Mouse (Mus musculus) heart, postnatal 0 days (tissue): ENCODE data around the gene Mymx. TPM values are rescaled to one million over a fixed set of nuclear protein-coding genes. Genes with fewer than 3 reads are reported as not detected.

Source experiments
- ATAC-seq: fragments of 200-750 bp; cut with Nextera tagmentation; 2 replicates; pipeline ENCODE4 v1.8.0; 2017; ENCODE audit warnings: low read depth, moderate number of reproducible peaks, moderate library complexity; ENCODE audit not compliant: insufficient read depth
- DNase-seq: peaks from one replicate; pipeline ENCODE4 v3.0.0-alpha.2; 2016; ENCODE audit warnings: low spot score
- H3K27ac ChIP-seq: fragments of 300-500 bp; sonication (generic); 2 replicates; pipeline ENCODE4 v1.5.1; 2014; ENCODE audit warnings: low read depth, mild to moderate bottlenecking
- H3K27me3 ChIP-seq: fragments of 300-500 bp; sonication (generic); 2 replicates; pipeline ENCODE4 v1.6.1; 2014; ENCODE audit warnings: low read length, mixed read lengths; ENCODE audit not compliant: control insufficient read depth, insufficient read depth
- H3K36me3 ChIP-seq: fragments of 300-500 bp; sonication (generic); replicated peaks from 2 replicates; pipeline ENCODE4 v1.6.1; 2014; ENCODE audit warnings: low read length, mixed read lengths; ENCODE audit not compliant: control insufficient read depth, insufficient read depth
- H3K4me1 ChIP-seq: fragments of 300-500 bp; sonication (generic); 2 replicates; pipeline ENCODE4 v1.6.1; 2014; ENCODE audit warnings: antibody characterized with exemption; ENCODE audit not compliant: control insufficient read depth, insufficient read depth
- H3K4me2 ChIP-seq: fragments of 300-500 bp; sonication (generic); 2 replicates; pipeline ENCODE4 v1.6.1; 2014; ENCODE audit warnings: low read depth, mild to moderate bottlenecking, low read length, moderate library complexity
- H3K4me3 ChIP-seq: fragments of 300-500 bp; sonication (generic); 2 replicates; pipeline ENCODE4 v1.5.1; 2014; ENCODE audit warnings: low read depth, low read length
- H3K9ac ChIP-seq: fragments of 300-500 bp; sonication (generic); replicated peaks from 2 replicates; pipeline ENCODE4 v1.6.1; 2014; ENCODE audit warnings: low read depth, low read length, mixed read lengths
- H3K9me3 ChIP-seq: fragments of 300-500 bp; sonication (generic); replicated peaks from 2 replicates; pipeline ENCODE4 v1.6.1; 2016; ENCODE audit warnings: low read length; ENCODE audit not compliant: control insufficient read depth
- CTCF ChIP-seq: IDR thresholded peaks from 2 replicates; pipeline ENCODE4 v1.5.1; 2016; ENCODE audit warnings: antibody characterized with exemption, control low read depth, low read depth
- EP300 ChIP-seq: IDR thresholded peaks from 2 replicates; pipeline ENCODE4 v1.6.1; 2016; ENCODE audit warnings: antibody characterized with exemption, low read depth
- WGBS: fragments of 180-500 bp; shearing (Covaris S2); extraction: QIAGEN DNeasy Blood & Tissue Kit; methylation state at CpG from one replicate; pipeline ENCODE4 v1.1.7; 2014; 5-methylcytosine and 5-hydroxymethylcytosine counted together
- polyA plus RNA-seq: library from polyadenylated mRNA; unstranded; fragments of >200 nt; fragmentation: Nextera tagmentation; extraction: Ambion mirVana; gene quantifications from 2 replicates; pipeline ENCODE4 v1.2.1, GENCODE M21; 2015
- total RNA-seq: library from RNA; depleted of rRNA; stranded (reverse); fragments of >200 nt; gene quantifications from 2 replicates; pipeline ENCODE4 v1.2.3, GENCODE M21; 2014; ENCODE audit warnings: low replicate concordance

Mymx gene
- total and polyA plus RNA-seq, 2 experiments from 2014 or later = not detected

DNA sequence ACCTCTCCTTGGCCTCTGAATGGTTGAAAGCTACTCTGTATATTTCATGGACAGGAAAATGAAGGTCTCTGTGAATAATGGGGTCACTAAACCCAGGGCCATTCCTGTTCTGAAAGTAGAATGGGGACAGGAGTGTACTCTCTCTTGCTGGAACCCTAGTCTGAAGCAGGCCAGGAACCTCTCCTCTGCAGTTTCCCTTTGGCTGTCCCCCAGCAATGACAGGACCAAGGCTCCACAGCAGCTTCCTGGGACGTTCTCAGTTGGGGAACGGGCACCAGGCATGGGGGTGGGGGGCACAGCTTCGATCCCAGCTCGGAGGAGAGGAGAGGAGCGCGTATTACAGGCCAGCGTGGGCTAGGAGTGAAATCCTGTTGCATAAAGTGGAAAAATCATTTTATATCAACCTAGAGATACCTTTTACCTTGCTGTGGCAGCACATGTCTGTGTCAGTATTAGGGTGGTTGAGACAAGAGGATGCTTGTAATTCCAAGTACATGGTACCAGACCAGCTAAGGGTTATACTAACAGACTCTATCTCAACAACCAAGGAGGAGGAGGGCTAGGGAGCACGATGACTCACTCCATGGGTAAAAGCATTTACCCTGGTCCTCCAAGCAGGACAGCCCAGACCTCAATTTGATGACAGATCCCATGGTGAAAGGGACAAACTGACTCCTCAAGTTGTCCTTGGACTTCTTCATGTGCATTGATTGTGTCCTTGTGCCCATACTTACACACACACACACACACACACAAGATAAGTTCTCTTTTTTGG is 26.6 kb downstream of the Mymx start:
- peak overlapping the region; percentile 97 for H3K27ac ChIP-seq
- H3K36me3 ChIP-seq = peaks cover 15% of the 10 kb centered on the region
- H3K4me2 ChIP-seq = no peak overlapping the region
- H3K9me3 ChIP-seq = no peaks in the 10 kb centered on the region
- peaks cover 21% of the 10 kb centered on the region; the same call in 1 of the 2 replicates for H3K4me1 ChIP-seq
- no peak for ATAC-seq
- H3K4me3 ChIP-seq = no peak overlapping the region
- DNase-seq = no peak
- H3K9ac ChIP-seq = no peak overlapping the region
- WGBS = 88% methylated on average over 8 of the region's 8 CpGs
- no peaks in the 10 kb centered on the region for H3K27me3 ChIP-seq
- TF ChIP-seq EP300 (no peak), CTCF (no peak)

GRCm38 (mm10) chr17:45574129-45574761 is 27.7 kb downstream of the Mymx start:
- 2% methylated on average over 17 of the region's 17 CpGs for WGBS
- Histone ChIP-seq H3K36me3 (peaks cover 26% of the 10 kb centered on the region), H3K27me3 (no peaks in the 10 kb centered on the region), H3K4me3 (peak overlapping the region; percentile 94), H3K9ac (peak overlapping the region; percentile 80), H3K9me3 (no peaks in the 10 kb centered on the region), H3K4me2 (peak overlapping the region; percentile 77), H3K4me1 (peaks cover 21% of the 10 kb centered on the region; the same call in 1 of the 2 replicates), H3K27ac (peak overlapping the region; percentile 97)
- peak; percentile 20 for ATAC-seq
- TF ChIP-seq EP300 (0 out of 2 replicates have a peak, but pooled peaks have one; percentile 13), CTCF (no peak)
- DNase-seq = no peak

DNA sequence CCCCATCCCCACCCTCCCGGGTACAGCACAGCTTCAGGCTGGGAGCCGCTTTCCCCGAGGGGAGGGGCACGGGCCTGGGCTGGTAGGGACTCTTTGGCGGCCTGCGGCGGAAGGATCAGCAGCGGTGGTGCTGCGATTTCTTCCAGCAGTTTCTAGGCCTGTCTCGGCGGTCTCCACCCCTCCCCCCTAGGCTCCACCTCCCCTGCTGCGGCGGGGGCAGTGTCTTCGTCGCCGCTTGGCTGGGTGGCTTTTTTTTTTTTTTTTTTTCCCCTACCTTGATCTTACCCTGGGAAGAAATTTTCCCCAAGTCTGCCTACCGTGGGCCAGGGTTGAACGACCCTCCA is 28.1 kb downstream of the Mymx start:
- peaks cover 31% of the 10 kb centered on the region for H3K36me3 ChIP-seq
- TF ChIP-seq CTCF (no peak), EP300 (peak; percentile 78; the same call in 1 of the 2 replicates)
- H3K4me1 ChIP-seq = peaks cover 21% of the 10 kb centered on the region; the same call in 1 of the 2 replicates
- WGBS = 0% methylated on average over 17 of the region's 18 CpGs
- H3K27me3 ChIP-seq = no peaks in the 10 kb centered on the region
- H3K4me2 ChIP-seq = peak overlapping the region; percentile 77
- ATAC-seq = peak; percentile 68
- H3K9ac ChIP-seq = peak overlapping the region; percentile 80
- peak overlapping the region; percentile 97 for H3K27ac ChIP-seq
- H3K9me3 ChIP-seq = no peaks in the 10 kb centered on the region
- peak; percentile 92 for DNase-seq
- peak overlapping the region; percentile 94 for H3K4me3 ChIP-seq

DNA sequence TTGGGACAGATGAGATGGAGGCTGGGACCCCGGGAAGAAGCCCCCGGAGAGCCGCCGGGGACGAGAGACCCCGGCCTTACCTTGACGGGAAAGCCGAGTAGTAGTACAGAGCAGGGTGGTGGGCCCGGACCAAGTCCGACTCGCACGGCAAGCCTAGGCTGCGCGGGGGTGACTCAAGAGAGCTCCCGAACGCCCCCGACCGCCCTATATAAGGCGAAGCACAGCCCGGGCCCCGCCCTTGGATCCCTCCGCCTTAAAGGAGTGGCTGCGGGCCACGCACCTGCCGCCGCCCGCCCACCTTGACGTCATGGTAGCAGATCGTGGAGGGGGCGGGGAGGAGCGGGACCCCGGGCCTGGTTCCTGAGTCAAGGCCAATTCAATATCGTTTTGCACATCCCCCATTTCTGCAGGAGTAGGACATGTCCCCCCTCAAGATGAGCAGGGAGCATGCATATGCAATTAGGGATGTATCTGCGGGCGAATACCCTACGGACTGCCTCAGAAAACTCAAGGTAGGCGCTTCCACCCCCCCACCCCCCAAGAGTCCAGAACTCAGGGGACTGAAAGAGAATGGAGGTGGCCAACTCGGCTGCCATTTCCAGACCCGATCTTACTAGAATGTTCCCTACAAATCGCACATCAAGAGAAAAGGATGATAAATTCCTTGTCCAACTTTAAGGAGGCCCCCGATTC is 28.7 kb downstream of the Mymx start, which contains the start of gene Hsp90ab1:
Gene Hsp90ab1, minus strand, starts transcription at position 185 of the 693 bp plus-strand sequence.
- Histone ChIP-seq H3K27ac (peak within 1 kb of the TSS; percentile 97), H3K4me2 (peak within 1 kb of the TSS; percentile 77), H3K9me3 (no peaks in the 10 kb centered on the region), H3K9ac (peak within 1 kb of the TSS; percentile 91), H3K36me3 (peaks cover 36% of the 10 kb centered on the region), H3K4me3 (peak within 1 kb of the TSS; percentile 94), H3K4me1 (peaks cover 15% of the 10 kb centered on the region; the same call in 1 of the 2 replicates), H3K27me3 (no peaks in the 10 kb centered on the region)
- under 1% methylated on average over 40 of the region's 41 CpGs for WGBS
- ATAC-seq = peak; percentile 84
- no peak for TF ChIP-seq CTCF
- TF ChIP-seq EP300 = peak; percentile 41
- peak; percentile 96 for DNase-seq
